Mouse (Mus musculus) cortical plate, adult 2 months (tissue): ENCODE data around the gene Abhd4.

Source experiments
- CTCF ChIP-seq: fragments of 200-500 bp; IDR thresholded peaks from 2 replicates; pipeline ENCODE4 v1.5.1; 2011; ENCODE audit warnings: mild to moderate bottlenecking, control low read depth, low read length; ENCODE audit not compliant: insufficient read depth; ENCODE audit errors: extremely low read depth
- POLR2A ChIP-seq: fragments of 200-500 bp; IDR thresholded peaks from 2 replicates; pipeline ENCODE4 v1.6.1; 2011; ENCODE audit warnings: mild to moderate bottlenecking, low read length, control low read depth; ENCODE audit not compliant: insufficient read depth; ENCODE audit errors: extremely low read depth

- TF ChIP-seq CTCF (no peak), POLR2A (no peak)
Measured at GRCm38 (mm10) chr14:54226911-54227811, 26.8 kb upstream of the Abhd4 start.
